Mouse (Mus musculus) kidney, postnatal 14 days (tissue): ENCODE measurements around the gene Fam167b.
A peak's percentile ranks its signal among the peaks of the same experiment; 100 is the strongest.

Experiments
- DNase-seq: peaks from one replicate; pipeline ENCODE4 v3.0.0; 2022; ENCODE audit warnings: mixed read lengths

Gene Fam167b

DNA sequence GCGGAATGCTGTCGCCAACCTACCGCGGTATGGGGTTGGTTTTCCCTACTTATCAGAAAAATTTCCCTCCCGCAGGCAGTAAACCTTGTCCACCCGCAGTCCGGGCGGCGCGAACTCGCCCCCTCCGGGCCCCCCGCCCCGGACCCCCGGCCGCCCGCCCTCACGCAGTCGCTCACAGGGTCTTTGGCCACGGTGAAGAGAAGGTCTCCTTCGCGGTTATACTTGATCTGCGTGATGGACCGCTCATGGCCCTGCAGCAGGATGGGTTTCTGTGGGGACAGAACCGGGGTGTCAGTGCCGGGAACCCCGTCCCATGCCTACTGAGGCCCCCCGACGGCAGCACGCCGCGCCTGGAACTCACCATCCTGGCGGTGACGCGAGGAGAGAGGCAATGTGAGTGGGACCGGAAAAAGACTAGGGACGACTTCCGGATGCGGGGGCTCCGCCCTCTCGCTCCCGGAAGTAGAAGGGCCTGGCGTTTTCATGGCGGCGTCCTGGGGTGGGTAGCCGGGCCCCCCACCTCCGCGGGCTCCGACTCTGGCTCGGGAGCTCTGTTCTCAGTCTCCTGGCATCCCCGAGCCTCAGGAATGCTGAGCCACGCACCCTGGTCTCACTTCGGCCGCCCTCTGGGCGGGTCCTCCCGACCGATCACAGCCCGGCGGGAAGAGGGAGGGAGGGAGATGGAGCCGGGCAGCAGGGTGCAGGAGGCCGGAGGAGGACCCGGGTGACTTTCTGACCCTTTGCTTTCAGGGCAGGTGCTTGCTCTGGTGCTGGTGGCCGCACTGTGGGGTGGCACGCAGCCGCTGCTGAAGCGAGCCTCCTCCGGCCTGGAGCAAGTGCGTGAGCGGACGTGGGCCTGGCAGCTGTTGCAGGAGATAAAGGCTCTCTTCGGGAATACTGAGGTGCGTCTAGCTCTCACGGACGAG lies 22.1 kb upstream of the Fam167b start, which contains the start of the genes Eif3i and Tmem234:
TSS of gene Eif3i (minus strand) at position 416 of the 926 bp plus-strand sequence.
TSS of gene Tmem234 (plus strand) at position 436 of the 926 bp plus-strand sequence.
- peak; percentile 90 for DNase-seq

DNA sequence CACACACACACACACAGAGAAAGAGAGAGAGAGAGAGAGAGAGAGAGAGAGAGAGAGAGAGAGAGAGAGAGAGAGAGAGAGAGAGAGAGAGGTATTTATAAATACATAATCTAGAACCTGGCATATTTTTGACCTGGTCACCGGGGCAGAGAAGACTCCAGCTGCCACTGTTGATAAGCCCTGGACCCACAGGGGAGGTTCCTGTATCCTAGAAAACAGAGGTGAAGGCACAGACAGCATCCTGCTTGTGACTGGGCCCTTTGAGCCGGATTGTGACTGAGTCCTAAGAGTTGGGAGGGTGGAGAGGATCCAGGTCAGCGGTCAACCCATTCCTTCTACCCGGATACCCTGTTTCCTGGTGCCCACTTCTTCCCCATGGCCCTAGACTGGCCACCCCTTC lies 10.5 kb upstream of the Fam167b start:
- DNase-seq: no peak

DNA sequence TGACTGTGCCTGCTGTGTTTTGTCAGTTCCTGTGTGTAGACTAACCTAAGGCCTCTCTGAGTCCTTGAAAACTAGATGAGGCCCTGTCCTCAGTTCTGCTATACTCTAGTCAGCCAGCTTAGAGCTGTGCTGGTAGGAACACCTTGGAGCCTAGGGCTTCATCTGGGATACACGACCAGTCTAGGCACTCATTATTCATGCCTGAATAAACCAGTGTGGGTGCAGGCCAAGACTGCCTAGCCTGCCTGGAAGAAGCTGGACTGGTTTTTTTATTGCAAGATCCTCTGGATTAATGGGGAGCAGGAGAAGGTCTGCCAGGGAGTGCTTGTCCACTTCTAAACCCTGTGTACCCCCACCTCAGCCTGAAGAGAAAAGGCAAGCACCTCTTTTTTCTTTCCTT lies 8.6 kb upstream of the Fam167b start:
- peak; percentile 41 for DNase-seq

DNA sequence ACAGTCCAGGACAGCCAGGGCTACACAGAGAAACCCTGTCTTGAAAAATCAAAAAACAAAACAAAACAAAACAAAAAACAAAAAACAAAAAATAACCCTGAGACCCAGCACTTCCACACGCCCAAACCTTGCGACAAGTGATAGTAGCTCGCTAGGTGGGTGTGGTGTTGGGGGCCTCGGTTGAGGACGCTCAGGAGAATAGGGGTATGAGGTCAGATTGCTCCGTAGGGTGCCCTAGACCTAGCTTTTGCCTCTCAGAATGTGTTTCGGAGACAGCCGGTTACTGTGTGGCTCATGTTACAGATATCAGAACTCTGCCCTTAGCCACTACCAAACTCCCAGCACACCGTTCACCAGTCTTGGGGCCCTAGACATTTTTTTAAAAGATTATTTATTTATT lies 7.4 kb upstream of the Fam167b start:
- no peak for DNase-seq

DNA sequence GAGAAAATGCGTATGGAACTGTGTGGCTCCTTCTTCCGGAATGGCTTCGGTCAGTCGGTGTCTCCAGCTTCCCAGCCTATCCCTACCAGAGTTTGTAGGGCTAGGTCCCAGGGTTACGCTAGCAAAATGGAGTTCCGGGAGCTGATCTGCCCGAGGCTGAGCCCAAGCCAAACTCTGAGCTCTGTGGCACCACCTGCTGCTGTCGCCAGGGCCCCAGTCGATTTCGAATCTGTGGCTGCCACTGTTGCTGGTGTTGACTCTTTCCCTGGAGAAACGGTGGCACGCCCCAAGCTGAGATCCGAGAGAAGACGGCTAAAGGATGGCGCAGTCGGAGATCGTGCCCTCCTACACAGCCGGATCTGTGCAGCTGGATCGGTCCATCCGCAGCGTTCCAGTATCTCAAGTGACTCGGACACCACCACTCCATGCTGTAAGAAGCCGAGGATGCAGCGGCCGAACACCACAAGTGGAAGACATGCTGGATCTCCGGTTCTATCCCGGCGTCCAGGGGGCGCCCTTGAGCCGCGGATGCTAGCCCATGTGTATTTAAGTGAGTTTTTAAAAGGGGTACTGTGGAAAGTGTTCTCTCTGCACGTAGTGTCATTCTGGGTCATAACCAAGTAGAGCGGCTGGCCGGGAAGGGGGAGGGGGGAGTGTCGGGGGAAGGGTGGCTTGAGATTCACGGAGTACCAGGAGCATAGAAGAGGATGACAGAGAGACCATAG lies 6.7 kb upstream of the Fam167b start:
- DNase-seq: peak; percentile 92

DNA sequence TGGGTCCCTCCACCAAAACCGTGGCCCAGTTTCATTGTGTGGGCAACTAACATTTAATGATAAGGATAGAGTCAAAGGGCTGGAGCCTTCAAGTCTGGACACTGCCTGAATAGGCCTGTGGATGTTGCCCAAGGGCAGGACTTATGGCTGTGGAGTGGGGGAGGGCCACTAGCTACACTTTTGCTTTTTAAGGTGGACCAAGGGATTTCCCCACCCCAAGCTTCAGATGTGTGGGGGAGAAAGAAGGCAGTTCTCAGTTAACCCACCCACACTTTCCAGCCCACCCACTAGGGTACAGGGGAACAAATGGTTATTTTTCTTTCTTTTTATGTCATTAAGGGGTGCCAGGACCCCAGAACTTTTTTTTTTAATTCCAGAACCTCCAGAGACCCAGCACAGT lies 6.0 kb upstream of the Fam167b start:
- DNase-seq: no peak

DNA sequence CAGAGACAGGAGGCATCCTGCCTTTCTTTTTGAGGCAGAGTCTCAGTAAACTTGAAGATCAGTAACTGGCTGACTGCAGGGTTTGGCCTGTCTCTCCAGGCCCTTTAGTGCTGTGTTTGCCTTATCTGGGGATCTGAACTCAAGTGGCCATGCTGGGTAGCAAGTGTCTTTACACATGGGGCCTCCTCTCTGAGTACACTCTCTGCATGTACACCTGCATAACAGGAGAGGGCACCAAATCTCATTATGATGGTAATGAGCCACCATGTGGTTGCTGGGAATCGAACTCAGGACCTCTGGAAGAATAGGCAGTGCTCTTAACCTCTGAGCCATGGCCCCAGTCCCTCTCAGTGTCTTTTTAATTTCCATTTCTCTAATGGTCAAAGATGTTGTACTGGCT lies 3.9 kb upstream of the Fam167b start:
- no peak for DNase-seq

DNA sequence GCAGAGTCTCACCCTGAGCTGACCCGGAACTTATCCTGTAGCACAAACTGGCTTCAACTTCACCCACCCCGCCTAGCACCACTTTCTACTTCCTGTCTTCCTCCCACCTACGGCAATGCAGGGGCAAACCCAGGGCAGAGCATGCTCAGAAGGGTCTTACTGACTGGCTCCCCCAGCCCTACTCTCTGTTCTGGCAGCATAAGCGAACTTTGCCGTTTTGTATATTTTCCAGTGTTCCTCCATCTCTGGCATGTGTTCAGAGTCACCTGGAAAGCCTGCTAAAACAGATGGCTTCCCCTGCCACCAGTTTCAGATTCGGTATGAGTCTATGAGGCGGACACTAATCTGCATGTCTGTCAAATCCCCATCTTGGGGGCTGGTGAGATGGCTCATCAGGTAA lies 2.0 kb upstream of the Fam167b start:
- DNase-seq: peak; percentile 21

DNA sequence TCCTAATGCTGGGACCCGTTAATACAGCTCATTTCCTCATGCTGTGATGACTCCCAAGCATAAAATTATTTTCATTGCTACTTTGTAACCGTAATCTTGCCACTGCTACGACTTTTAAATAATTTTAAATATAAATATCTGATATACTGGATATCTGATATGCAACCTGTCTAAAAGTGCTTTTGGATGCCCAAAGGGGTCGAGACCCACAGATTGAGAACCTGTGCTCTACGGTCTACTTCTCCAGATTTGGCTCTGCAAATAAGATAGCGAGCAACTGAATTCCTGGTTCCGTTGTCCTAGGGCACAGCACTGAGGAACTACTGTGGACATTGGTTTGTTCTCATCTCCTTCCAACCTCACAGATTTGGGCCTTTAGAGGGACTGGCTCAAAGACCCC lies 661 bp downstream of the Fam167b start:
- no peak for DNase-seq

DNA sequence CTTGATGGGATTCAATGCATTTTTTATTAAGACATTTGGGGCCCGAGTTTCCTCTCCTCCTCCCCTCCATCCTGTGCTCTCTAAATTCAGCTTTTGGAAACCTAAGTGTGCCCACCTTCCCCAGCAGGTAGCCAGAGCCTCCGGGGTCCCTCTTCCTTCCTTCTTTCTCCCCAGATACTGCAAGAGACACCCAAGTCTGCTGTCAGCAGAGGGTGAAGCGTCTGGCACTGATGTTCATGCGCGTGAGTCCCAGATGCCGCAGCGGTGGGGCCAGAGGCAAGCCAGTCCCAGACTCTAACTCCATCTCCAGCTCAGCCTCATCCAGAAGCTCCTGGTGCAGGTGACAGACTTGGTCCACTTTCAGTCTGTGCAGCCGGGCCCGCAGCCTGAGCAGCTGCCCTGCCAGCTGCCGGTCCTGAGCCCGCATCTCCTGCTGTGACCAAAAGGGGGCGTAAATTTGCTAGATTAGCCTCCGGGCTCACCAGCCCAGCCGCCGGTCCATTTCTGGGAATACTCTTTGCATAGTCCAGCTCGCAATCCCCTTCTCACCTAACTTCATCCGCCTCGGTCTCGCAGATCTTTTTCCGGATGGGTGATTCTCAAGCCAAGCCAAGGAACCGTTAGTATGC lies 1.4 kb downstream of the Fam167b start:
- peak; percentile 84 for DNase-seq

DNA sequence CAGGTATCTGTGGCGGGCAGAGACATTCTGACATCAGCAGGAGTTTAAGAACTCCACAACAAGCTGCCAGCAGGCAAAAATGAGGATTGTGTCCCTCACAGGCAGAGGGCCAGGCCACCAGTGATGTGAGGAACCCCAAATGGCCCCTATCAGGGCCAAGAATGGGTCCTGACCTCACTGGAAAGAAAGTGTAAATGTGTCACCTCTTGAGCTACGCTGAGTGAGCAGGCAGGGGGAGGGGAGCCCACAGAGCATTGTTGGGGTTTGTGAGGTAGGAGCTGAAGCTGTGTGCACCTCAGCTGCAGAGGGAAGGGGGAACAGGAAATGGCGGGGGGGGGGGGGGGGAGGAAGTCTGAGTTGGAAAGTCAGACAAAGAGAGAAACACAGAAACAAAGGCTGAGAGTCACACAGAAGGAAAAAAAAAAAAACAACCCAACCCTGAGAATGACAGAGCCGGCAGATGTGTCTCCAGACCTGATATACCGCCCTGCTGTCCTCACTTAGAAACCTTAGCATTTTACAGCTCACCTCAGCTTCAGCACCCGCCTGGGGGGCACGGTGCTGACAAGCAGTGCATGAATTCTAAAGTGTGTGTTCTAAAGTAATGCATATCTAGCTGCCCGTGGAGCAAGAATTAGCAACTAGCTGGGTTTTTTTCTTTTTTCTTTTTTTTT lies 3.0 kb downstream of the Fam167b start:
- DNase-seq: peak; percentile 53

DNA sequence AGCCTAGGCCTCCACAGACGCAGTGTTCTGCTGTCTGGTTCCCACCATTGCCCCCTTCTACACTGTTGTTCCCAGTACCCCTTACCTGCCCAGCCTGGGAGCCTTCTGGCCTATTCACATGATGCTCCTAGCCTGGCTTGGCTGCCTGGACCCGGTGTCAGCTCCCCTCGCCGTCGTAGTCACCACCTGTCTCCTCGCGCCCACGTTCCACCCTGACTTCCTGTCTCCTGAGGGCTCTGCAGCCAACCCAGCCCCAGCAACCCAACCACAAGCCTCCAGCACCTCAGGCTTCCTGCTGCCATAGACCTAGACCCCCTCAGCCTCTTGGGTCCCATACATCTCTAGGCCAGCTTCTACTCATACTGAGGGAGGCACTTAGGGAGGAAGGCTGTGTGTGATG lies 4.9 kb downstream of the Fam167b start, which contains the start of gene Lck:
TSS of gene Lck (minus strand) at position 212 of the 400 bp plus-strand sequence.
- DNase-seq: peak; percentile 17

DNA sequence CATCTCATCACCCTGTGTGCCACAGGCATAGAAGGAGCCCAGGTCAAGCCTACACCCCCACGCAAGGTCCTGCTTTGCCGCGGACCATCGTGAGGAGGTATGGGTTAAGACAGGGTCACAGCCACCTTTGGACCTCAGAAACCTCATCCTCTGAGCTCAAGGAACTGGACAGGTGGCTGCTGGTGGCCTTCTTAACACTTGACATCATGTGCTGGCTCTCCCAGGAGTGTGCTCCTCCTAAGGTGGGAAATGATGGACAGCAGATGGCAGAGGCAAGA lies 5.3 kb downstream of the Fam167b start:
- no peak for DNase-seq

DNA sequence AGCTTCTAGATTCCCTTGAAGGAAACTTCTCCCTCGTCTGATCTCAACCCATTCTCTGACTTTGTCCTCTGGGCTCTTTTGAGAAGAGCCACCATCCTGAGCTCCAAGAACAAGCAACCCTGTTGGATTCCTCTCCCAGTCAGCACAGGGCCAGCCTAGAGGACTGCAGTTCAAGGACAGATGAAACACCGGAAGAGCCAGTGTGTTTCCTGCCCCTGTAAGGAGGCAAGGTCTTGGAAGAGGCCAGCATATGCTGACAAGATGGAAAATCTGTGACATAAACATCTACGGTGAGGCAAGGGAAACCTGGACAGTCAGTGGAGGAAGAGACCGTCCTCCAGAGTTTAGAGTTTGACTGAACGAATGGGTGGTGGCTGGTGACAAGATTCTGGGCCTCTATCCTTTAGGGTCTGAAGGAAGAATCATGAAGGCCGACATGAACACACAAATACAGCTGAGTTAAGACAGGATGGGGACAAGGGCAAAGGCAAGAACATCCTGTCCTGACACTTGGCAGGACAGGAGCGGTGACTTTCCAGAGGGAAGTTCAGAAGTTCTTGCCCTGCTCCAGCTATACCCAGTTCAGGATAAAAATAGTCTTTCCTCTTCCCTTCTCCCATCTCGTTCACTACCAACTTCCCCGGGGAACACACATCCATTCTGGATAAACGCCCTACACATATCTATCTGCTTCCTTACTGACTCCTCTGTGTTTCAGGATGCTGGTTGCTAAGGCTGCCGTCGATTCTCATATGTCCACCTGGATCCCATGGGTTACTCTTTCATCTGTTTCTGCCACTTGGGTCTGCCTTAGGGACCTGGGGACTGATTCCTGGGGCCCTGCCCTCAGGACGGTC lies 5.9 kb downstream of the Fam167b start:
- peak; percentile 55 for DNase-seq

DNA sequence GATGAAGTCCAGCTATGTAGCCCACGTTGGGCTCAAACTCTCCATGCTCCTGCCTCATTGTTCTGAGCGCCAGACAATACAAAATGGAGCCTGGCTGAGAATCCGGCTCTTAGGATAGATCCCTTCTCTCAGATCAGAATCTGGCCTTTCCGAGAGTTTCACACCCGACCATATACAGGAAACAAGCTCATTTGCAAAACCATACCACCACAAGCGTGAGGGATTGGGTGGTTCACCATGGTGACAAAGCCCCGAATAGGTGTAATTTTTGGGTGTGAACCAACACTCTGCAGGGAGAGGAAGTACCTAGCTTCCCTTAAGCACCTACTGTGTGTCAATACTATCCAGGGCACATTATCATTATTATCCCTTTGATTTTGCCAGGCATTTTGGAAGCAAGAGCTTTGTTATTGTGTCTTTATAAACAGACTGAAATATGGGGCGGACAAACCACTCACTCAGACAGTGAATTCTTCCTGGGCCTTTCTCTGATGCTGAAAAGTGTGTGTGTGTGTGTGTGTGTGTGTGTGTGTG lies 6.7 kb downstream of the Fam167b start:
- DNase-seq: no peak

DNA sequence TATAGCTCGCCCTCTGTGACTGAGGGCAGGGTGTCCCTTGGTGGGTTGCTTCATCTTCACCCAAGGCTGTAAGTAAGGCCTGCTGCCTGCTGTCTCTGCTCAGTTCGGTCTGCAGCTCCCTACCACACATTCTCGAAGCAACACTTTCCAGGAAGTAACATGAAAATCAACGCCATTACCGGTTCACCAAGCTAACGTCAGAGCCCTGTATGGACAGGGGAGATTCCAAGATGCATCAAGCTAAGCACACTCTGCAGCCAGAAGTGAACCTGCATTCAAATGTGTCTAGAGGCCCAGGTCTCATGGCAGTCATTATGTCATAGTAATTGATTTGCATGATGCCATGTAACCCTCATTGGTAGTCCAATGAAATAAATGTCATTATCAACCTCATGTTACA lies 8.3 kb downstream of the Fam167b start:
- no peak for DNase-seq

DNA sequence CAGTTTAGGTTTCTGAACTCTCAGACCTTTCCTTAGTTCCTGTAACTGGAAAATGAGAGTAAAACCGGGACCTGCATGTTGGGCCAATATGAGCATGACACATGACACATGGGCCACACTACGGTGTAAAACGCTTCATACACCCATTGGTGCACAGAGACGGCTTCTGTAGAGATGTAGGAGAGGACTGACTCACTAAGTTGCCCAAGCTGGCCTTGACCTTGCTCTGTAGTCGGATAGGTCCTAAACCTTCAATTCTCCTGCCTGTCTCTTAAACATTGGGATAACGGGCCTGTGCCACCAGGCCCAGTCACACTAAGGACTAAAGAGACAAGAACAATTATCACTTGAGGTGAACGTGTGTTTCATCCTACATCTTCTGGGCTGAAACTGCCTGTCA lies 10.0 kb downstream of the Fam167b start:
- no peak for DNase-seq

DNA sequence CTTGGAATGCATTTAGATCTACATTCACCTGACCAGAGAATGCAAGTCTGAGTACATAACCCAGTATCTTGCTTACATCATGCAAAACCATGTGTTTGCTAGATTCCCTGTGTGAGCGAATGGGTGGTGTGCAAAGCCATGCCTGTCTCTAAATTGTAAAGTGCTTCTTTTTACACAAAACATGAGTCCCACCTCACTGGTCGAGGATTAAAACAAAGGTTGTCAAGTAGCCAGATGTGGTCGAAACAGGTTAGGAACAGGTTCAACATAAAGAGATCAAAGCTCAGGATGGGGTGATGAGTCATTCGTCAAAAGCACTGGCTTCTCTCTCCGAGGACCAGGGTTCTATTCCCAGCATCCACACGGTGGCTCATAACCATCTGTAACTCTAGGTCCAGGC lies 13.2 kb downstream of the Fam167b start:
- no peak for DNase-seq

DNA sequence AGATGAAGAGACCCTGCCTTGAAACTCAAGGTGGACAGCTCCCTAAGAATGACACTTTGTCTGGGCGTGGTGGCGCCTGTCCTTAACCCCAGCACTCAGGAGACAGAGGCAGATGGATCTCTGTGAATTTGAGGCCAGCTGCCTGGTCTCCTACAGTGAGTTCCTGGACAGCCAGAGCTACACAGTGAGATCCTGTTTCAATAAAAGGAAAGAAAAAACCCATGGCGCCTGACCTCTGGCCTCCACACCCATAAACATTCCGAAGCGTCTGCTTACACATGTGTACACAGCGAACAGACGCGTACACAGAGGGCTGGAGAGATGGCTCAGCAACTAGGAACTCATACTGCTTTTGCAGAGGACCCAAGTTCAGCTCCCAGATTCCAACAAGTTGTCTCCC lies 14.6 kb downstream of the Fam167b start:
- peak; percentile 39 for DNase-seq

DNA sequence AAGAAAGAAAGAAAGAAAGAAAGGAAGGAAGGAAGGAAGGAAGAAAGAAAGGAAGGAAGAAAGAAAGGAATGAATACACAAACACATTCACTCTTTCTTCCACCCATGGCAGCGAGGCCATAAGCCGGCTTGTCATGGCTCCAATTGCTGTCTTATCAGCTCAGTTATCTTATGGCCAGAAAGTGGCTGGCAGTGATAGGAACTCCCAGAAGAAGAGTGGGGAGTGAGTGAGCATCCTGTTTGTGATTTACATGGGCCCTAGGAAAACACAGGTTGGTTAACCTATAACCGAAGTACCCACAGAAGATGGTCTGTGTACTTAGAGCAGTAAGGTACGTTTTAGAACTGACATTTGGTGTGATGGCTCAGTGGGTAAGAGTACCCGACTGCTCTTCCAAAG lies 17.2 kb downstream of the Fam167b start:
- DNase-seq: no peak

DNA sequence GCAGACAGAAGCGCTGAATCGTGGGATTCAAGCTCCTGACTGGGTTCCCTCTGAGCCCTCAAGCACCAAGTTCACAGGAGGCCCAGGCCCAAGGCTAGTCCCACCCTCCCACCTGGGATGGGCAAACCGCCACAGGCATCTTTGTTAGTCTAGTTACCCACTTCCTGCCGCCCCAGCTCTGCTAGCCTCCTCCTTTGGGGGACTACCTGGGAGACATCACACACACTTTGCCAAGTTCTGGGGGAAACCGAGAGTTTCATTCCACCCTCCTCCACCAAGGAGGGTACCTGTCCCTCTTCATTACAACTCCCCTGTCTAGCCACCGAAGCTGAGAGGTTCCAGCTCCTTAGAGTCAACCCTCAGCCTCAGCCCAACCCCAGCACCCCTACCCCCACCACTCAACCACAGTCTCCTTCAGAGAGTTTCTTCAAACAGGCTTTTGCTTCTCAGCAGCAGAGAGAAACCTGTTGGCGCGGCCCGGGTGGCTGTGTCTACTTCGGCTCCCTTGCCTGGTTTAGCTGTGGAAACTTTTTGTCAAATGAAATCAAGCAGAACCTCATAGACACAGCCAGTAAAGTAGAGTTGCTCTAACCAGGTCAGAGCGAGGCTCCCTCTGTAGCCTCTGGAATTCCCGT lies 19.9 kb downstream of the Fam167b start:
- DNase-seq: no peak
